8 mouse cellular contexts compared by ENCODE assay signal in the genomic region with DNA sequence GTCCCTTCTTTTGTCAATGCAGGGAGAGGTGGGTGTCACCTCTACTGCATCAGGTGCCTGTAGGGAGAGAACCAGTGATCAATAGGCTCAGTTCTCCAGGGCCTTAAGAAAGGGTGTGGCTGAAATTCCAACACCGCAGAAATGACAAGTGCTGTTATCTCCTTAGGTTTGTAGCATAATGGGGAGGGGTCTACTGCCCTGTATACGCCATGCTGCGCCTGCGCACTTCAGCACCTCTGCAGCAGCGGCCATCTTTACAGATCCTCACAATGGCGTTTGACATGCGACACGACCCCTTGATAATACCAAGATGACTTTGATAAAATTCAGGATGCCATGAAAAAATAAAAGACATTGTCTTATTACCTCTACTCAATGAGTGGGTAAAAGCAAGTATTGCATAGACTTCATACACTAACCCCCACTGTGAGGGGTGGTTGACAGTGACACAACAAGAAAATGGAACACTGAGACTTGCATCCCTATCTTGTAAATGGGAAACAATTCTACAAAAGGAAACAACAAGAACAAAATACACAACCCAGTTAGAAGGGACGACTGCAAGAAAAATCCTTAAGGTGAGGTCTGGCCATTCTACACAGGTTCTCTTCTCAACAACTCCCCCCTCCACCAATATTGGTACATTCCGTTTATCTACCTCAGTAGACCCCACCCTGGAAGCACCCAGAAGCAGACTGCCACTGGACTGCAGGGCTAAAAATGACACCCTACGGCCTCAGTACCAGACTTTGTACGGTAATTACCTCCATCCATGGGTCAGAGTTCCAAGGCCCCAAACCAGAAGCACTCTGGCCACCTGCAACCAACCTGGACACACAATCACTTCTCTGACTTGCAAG. TPM values are rescaled to one million over a fixed set of nuclear protein-coding genes. Genes with fewer than 3 reads are reported as not detected.
A peak's percentile ranks its signal among the peaks of the same experiment; 100 is the strongest.
DNase-seq lines count a peak whose midpoint lies in the region; ATAC-seq and TF ChIP-seq lines count a peak whose summit lies in the region.

No protein-coding gene starts in this region.

- no peaks in the 10 kb centered on the region for H3K36me3 ChIP-seq in forebrain, postnatal 0 days (ENCODE audit: insufficient read depth)
- H3K36me3 ChIP-seq in kidney, postnatal 0 days (ENCODE audit: insufficient read depth, low read length), result no peaks in the 10 kb centered on the region
- H3K36me3 ChIP-seq in liver, embryonic 12.5 days, result no peaks in the 10 kb centered on the region

- 51% methylated on average over 12 of the region's 12 CpGs for WGBS in forebrain, postnatal 0 days
- WGBS in kidney, postnatal 0 days, result 59% methylated on average over 12 of the region's 12 CpGs
- WGBS in liver, embryonic 12.5 days (ENCODE audit: insufficient replicate concordance), result 52% methylated on average over 12 of the region's 12 CpGs

- H3K9me3 ChIP-seq in forebrain, postnatal 0 days (ENCODE audit: low read length), result 0 out of 2 replicates have a peak, but pooled peaks cover 4% of the 10 kb centered on the region
- no peaks in the 10 kb centered on the region for H3K9me3 ChIP-seq in kidney, postnatal 0 days (replicated peaks; ENCODE audit: low read length)
- 0 out of 2 replicates have a peak, but pooled peaks cover 2% of the 10 kb centered on the region for H3K9me3 ChIP-seq in liver, embryonic 12.5 days (replicated peaks)

- peak overlapping the region; percentile 40 for H3K4me2 ChIP-seq in forebrain, postnatal 0 days (ENCODE audit: low read depth)
- peak overlapping the region; percentile 58 for H3K4me2 ChIP-seq in kidney, postnatal 0 days (ENCODE audit: low read length)
- H3K4me2 ChIP-seq in liver, embryonic 12.5 days, result peak overlapping the region; percentile 72

- peak overlapping the region; percentile 68 for H3K9ac ChIP-seq in forebrain, postnatal 0 days
- 0 out of 2 replicates have a peak overlapping the region, but pooled peaks have one; percentile 57 for H3K9ac ChIP-seq in kidney, postnatal 0 days (ENCODE audit: low read depth, low read length)
- no peak overlapping the region for H3K9ac ChIP-seq in liver, embryonic 12.5 days

- peak; percentile 82 for ATAC-seq in forebrain, postnatal 0 days
- no peak for ATAC-seq in kidney, postnatal 0 days (replicated peaks; ENCODE audit: low FRiP score, low read depth)
- ATAC-seq in liver, embryonic 12.5 days, result peak; percentile 79

- peak overlapping the region; percentile 90 for H3K27ac ChIP-seq in forebrain, postnatal 0 days (ENCODE audit: low read depth, low read length)
- H3K27ac ChIP-seq in kidney, postnatal 0 days, result no peak overlapping the region
- peak overlapping the region; percentile 64; the same call in 1 of the 2 replicates for H3K27ac ChIP-seq in liver, embryonic 12.5 days

- H3K4me3 ChIP-seq in forebrain, postnatal 0 days (ENCODE audit: low read depth, low read length), result peak overlapping the region; percentile 55
- peak overlapping the region; percentile 49 for H3K4me3 ChIP-seq in kidney, postnatal 0 days (replicated peaks; ENCODE audit: low read depth, low read length)
- H3K4me3 ChIP-seq in liver, embryonic 12.5 days, result peak overlapping the region; percentile 65

- DNase-seq in Muller cell, postnatal 12 days (ENCODE audit: inconsistent ontology term), result peak; percentile 2
- DNase-seq in cerebellum, adult 11 months, result peak; percentile 35
- peak; percentile 89 for DNase-seq in forebrain, postnatal 0 days
- DNase-seq in kidney, postnatal 0 days (ENCODE audit: low spot score), result no peak
- peak; percentile 36 for DNase-seq in right cerebral cortex, postnatal 25 days
- DNase-seq in gastrocnemius, adult 18-20 months (ENCODE audit: low spot score), result no peak
- no peak for DNase-seq in adrenal gland, postnatal 25 days

- H3K27me3 ChIP-seq in forebrain, postnatal 0 days (ENCODE audit: insufficient read depth, low read length), result no peaks in the 10 kb centered on the region
- H3K27me3 ChIP-seq in kidney, postnatal 0 days (ENCODE audit: insufficient read depth, low read length), result no peaks in the 10 kb centered on the region
- H3K27me3 ChIP-seq in liver, embryonic 12.5 days (replicated peaks), result no peaks in the 10 kb centered on the region

- TF ChIP-seq CTCF in forebrain, postnatal 0 days (IDR thresholded peaks at IDR 0.05; ENCODE audit: low read depth), result no peak
- no peak for TF ChIP-seq CTCF in kidney, postnatal 0 days (IDR thresholded peaks at IDR 0.05; ENCODE audit: low read depth)

- H3K4me1 ChIP-seq in forebrain, postnatal 0 days (ENCODE audit: insufficient read depth), result no peaks in the 10 kb centered on the region
- H3K4me1 ChIP-seq in kidney, postnatal 0 days (replicated peaks; ENCODE audit: insufficient read depth, low read length), result no peaks in the 10 kb centered on the region
- peaks cover 7% of the 10 kb centered on the region for H3K4me1 ChIP-seq in liver, embryonic 12.5 days

RNA-seq across cellular contexts. Expression of gene Snurf, which starts 1.6 kb away (rescaled TPM):
- total RNA-seq in forebrain, postnatal 0 days (2014; rRNA removed), result not detected in 2 replicates
- 493 and 601 TPM in 2 replicates for polyA plus RNA-seq in forebrain, postnatal 0 days (2015; fragmentation: Nextera tagmentation; extraction: Ambion mirVana)
- polyA plus RNA-seq in kidney, postnatal 0 days (2015; fragmentation: Nextera tagmentation; extraction: Ambion mirVana), result 15.4 TPM in 2 replicates
- polyA plus RNA-seq in liver, embryonic 12.5 days (2016; fragmentation: Nextera tagmentation; extraction: Ambion mirVana), result 13.5 and 17.3 TPM in 2 replicates
- total RNA-seq in gastrocnemius, adult 18-20 months (2021), result 100 to 1,000 TPM; 193 to 213 TPM
- 54.0 and 81.9 TPM in 2 replicates for total RNA-seq in adrenal gland, postnatal 25 days (2021)

RNA-seq across cellular contexts. Expression of gene Gm38393, which starts 1.6 kb away (rescaled TPM):
- 59.7 and 81.3 TPM in 2 replicates for total RNA-seq in forebrain, postnatal 0 days (2014; rRNA removed)
- 1.3 and 1.9 TPM in 2 replicates for polyA plus RNA-seq in forebrain, postnatal 0 days (2015; fragmentation: Nextera tagmentation; extraction: Ambion mirVana)
- 0.18 and 0.34 TPM in 2 replicates for polyA plus RNA-seq in kidney, postnatal 0 days (2015; fragmentation: Nextera tagmentation; extraction: Ambion mirVana)
- polyA plus RNA-seq in liver, embryonic 12.5 days (2016; fragmentation: Nextera tagmentation; extraction: Ambion mirVana), result 0.24 and 0.36 TPM in 2 replicates
- 1 to 10 TPM; 2.8 to 3.0 TPM for total RNA-seq in gastrocnemius, adult 18-20 months (2021)
- 2.7 and 3.9 TPM in 2 replicates for total RNA-seq in adrenal gland, postnatal 25 days (2021)

Comparison
In these comparisons a context has a peak if more than half of its experiments do, and no peak if none do; other contexts are left out.
1. DNase-seq: peak in Muller cell, postnatal 12 days (single experiment), cerebellum, adult 11 months (single experiment), forebrain, postnatal 0 days (single experiment) and right cerebral cortex, postnatal 25 days (single experiment); none in kidney, postnatal 0 days (single experiment), gastrocnemius, adult 18-20 months (single experiment) and adrenal gland, postnatal 25 days (single experiment).
2. RNA of gene Snurf, which starts 1.6 kb away (total RNA-seq): 193 to 213 TPM in gastrocnemius, adult 18-20 months and 54.0 to 81.9 TPM in adrenal gland, postnatal 25 days; not detected in forebrain, postnatal 0 days; every median in the first group is over 10 times any median in the second.
3. RNA of gene Gm38393, which starts 1.6 kb away (total RNA-seq): 59.7 to 81.3 TPM in forebrain, postnatal 0 days; 2.7 to 3.9 TPM in adrenal gland, postnatal 25 days and 2.8 to 3.0 TPM in gastrocnemius, adult 18-20 months; every median in the first group is over 10 times any median in the second.
4. Peak in every context shown above with its lines, with median percentiles within 50 percentile points of each other: H3K4me2 ChIP-seq and H3K4me3 ChIP-seq.